Mouse (Mus musculus) gastrocnemius, postnatal 10 days (tissue): Measurements from ENCODE around the gene Pmfbp1. TPM values are rescaled to one million over a fixed set of nuclear protein-coding genes. Genes with fewer than 3 reads are reported as not detected.

Experiments
- DNase-seq: peaks from one replicate; pipeline ENCODE4 v3.0.0; 2021; ENCODE audit warnings: mixed read lengths
- total RNA-seq, 2 experiments: library from RNA; stranded (reverse); gene quantifications; 2 replicates each; pipeline ENCODE4 v1.2.3; 2021

Gene Pmfbp1
- total RNA-seq, 2 experiments from 2014 or later = not detected

- no peak for DNase-seq
These were observed 5.3 kb downstream of the Pmfbp1 start for GRCm38 (mm10) chr8:109499009-109499717.

DNA sequence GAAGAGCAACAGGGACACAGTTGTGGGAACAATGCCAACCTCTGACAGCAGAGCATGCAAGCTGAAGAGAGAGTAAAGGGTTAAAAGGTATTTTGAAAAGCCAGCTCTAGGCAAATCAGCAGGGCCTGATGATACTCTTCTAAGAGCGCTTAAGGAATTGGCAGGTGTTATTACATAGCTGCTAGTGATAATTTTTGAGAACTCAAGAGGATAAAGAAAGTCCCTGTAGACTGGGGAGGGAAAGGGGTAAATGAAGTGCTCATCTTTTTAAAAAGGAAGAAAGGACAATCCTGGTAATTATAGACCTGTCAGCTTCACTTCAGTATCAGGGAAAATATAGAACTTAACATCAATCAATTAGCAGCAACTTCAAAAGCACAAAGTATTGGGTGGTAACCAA, 9.7 kb downstream of the Pmfbp1 start:
- DNase-seq = no peak

GRCm38 (mm10) chr8:109505560-109505959, 11.7 kb downstream of the Pmfbp1 start:
- no peak for DNase-seq

DNA sequence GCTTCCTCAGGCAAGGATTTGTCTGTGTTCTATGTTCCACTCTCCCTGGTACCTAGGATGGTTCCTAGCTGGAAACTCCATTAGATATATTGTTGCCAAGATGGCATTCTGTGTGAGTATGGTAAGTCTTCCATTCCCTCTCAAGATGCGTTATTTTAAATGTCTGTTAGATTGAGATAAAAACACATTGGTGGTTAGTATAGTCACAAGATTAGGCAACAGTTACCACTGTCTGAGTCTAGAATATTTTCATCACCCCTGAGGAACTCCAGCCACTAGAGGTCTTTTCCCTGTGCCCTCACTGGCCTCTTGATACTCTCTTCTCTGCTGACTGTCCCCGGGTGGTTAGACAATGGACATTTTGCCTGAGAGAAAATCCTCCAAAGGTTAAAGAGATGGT, 30.2 kb downstream of the Pmfbp1 start:
- no peak for DNase-seq

DNA sequence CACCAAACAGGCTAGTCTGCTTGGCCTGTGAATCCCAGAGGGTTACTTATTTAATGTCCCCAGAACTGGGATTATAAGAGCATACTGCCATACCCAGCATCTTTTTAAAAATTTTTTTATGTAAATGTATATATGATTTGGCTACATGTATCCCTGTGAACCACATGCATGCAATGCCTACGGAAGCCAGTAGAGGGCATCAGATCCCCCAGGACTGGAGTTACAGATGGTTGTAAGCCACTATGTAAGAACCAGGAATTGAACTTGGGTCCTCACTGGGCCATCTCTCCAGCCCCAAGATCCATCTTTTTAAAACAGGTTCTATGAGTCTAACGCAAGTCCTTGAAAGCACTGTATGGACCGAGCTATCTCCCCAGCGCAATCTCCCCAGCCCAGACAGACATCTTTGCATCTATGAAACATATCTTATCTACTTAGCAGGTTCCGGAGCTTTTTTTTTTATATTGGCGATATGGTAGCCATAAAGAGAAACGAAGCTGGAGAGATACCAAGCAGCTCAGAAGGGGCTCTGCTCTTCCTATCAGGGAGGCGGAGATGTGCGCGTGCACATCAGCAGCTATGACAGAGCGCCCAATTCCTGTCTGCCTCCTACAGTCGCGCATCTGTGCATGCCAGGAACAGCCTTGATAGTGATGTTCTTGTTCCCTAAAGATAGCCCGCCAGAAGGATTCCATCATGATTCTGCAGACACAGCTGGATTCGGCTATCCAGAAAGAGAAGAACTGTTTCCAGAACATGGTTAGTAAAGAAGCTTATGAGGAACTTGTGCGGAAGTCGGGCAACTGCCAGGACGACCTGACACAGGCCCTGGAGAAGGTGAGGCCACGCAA, 41.5 kb downstream of the Pmfbp1 start:
- no peak for DNase-seq

DNA sequence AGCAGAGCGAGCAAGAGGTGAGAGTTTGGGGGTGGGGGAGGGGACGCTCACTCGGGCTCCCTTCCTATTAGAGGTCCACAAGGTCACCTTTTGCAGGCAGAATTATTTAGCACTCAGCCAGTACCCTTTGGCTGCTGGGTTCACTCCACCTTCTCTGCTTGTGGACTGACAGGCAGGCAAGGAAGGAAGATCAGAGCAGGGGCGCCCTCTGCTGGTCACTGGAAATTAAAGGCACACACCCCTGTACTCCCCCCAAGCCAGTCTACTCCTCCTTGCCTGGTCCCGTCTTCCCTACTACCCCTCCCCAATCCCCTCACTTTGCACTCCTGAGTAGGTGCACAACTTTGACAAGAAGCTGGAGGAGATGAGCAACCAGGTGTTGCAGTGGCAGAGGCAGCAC, 42.9 kb downstream of the Pmfbp1 start:
- DNase-seq = peak; percentile 82

DNA sequence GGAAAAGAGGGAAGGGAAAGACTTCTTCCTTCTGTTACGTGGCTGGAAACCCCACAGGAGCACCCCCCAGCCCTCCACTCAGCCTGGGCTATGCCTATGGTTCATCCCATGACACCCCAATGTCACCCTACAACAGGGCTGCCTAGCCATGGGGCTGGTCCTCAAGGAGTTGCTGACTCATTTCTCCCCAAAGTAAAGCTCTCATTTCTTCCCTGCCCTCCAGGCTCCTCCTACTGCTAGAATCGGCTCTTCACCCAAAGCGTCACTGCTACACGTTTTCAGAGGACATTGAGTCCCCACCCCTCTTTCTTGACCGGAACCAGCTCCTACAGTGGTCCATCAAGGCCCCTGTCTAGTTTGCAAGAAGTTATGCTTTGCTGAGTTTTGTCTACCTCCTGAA, 48.3 kb downstream of the Pmfbp1 start:
- no peak for DNase-seq

DNA sequence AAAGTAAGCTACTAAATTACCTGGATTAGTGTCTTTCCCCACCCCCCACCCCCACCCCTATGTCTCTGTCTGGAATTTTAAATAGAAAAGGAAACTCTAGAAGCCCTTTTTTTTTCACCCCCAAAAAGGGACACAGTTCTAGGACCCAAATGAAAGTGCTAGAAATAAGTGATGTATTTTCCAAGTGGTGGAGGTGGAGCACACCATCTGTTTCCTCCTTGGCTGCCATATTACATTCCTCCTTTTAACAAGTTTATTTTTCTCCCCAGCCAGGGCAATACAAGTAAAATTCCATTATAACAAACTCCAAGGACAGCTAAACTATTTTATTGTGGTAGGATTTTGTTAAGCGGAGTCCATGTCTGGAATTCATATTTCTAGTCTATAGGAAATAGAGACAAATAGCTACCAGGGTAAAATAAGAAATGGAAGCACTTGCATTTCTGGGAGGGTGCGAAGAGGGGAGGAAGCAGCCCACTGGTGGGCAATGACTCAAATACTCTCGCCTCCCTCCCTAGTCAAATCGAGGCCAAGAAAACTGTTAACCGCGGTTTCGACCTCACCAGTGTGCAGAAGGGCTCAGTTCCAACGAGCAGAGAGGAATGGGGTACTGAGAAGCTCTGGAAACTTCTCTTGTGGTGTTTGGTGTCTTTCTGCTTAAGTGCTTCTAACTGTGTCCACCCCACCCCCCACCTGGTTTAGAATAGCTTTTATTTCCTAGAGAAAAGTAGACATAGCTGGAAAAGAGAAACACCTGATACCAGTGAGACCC, 49.1 kb downstream of the Pmfbp1 start:
- DNase-seq = no peak

DNA sequence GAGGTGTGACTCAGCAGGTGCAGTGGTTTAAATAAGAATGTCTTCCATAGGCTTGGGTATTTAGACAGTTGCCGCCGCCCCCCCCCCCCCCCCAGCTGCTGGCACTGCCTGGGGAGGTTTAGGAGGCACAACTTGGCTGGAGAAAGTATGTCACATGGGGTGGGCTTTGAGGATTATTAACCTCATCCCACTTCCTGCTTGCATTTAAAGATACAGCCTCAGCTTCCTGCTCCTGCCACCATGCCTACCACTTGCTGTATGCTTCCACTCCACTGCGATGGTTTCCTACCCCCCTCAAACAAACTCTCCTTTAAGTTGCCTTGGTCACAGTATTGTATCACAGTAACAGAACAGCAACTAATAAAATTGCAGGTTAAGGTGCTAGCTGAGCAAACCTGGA, 50.2 kb downstream of the Pmfbp1 start:
- no peak for DNase-seq

GRCm38 (mm10) chr8:109551663-109552062, 57.8 kb downstream of the Pmfbp1 start:
- peak; percentile 26 for DNase-seq

DNA sequence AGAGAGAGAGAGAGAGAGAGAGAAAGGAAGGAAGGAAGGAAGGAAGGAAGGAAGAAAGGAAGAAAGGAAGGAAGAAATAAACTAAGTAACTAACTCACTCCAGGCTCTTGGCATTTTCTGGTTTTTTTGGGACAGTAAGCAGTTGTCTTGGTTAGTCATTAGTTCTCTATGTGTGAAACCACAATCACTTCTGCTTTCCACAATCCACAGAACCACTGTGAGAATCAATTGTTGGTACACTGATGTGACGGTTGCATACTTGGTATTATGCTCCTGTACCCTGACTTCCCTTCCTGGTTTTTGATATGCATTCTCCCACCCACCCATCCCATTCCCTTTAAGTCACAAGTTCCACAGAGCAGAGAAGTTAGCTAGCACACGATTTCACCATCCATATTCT, 70.1 kb downstream of the Pmfbp1 start:
- DNase-seq = no peak

GRCm38 (mm10) chr8:109564766-109565165, 70.9 kb downstream of the Pmfbp1 start:
- no peak for DNase-seq

DNA sequence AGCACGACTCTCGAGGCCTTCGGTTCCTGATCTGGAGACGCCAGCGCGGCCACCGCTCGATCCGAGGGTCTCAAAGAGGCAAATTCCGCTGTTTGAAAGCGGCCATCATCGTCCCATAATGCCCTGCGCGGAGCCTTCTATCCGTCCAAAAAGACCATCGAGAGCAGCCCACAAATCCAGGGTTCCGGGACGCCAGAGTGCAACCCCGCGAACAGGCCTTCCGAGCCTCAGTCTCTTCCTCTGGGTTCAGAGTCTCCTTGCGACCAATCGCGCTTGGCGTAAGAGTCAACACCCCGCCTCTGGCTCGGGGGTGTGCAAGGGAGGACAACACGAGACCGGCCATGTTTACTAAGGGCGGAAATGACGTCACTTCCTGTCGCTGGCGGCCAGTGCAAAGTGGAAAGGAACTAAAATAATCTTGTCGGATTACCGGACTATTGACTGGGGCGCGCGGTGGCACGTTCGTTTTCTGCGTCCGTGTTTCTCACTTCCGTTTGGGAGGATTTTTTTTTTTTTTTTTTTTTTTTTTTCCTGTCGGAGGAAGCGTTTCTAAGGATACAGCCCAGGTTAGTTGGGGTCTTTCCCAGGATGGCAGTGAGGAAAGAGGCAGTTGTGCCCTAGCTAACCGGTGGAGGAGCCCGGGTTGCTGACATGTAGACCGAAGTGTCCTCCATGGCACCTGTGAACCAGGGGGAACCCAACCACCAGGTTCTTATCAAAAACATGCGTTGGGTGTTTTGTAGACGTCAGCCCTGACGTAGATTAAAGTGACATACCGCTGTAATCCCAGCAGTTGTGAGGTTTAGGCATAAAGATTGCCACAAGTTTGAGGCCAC, 71.9 kb downstream of the Pmfbp1 start, which contains the start of the genes Dhx38 and Txnl4b:
Gene Dhx38 (minus strand): TSS at position 364 of the 836 bp plus-strand sequence.
Gene Txnl4b (plus strand): TSS at position 395 of the 836 bp plus-strand sequence.
- peak; percentile 97 for DNase-seq

DNA sequence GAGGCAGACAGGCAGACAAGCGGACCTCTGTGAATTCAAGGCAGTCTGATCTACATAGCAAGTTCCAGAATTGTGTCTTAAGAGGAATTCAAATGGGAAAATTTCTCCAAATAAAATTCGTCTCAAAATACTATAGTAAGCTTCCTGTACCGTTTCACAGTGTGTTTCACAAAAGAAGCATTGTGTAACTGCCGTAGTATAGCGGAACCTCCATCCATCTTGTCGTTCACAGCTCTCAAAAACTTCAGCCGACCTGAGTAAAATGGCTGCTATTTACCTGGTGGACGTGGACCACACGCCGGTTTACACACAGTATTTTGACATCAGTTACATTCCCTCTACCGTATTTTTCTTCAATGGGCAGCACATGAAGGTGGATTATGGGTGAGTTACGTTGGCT, 77.3 kb downstream of the Pmfbp1 start:
- DNase-seq = no peak

DNA sequence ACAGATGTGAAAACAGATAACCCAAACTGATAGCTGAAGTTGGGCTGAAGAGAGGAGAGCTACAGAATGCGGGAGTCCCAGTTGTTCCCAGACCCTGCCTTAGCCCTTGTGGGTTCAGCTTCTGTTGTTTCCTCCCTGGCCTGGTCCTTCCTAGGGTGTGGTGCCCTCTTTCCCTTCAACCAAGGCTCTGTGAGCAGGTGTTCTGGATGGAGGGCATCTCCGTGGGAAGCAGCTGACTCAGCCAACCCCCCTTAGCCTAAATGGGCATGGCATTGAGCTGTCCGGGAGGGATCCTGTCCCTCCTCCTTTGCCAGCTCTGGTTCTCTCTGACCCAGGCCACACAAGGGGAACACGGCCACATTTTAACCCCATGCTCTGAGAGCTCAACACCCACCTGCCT, 82.5 kb downstream of the Pmfbp1 start:
- no peak for DNase-seq

DNA sequence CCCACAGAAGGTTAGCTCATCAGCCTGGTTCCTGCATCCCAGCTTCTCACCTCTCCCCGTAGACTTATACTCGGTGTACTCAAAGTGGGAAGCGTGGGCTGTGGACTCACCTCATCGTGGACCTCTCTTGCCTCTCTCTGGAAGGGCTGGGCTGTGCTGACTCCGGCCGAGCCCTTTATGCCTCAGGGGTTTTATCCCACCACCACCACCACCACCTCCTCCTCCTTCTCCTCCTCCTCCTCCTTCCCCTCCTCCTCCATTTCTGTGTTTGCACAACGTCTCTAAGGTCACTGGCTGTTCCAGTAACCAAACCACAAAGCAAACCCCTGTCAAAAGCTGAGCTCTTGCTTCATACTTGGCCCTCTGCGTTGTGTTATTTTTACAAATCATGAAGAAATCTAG, 85.1 kb downstream of the Pmfbp1 start, which contains the start of gene Hp:
Gene Hp (minus strand): TSS at position 273 of the 402 bp plus-strand sequence.
- DNase-seq = no peak

DNA sequence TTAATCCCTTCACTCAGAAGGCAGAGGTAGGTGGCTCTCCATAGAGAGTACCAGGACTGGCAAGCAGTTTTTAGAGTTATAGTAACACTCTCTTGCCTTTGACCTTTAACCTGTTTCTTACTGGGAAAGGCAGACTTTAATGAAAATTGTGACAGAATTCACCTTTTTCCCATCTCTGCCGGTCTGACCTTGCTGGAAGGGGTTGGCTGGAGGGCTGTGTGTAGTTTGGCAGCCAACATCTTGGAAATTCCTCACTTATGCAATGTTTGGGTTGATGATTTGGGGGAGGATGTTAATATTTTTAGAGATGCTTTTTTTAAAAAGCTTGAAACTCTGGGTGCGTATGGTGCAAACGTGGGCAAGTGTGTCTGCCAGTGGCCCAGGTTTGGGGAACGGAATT, 90.5 kb downstream of the Pmfbp1 start:
- no peak for DNase-seq

DNA sequence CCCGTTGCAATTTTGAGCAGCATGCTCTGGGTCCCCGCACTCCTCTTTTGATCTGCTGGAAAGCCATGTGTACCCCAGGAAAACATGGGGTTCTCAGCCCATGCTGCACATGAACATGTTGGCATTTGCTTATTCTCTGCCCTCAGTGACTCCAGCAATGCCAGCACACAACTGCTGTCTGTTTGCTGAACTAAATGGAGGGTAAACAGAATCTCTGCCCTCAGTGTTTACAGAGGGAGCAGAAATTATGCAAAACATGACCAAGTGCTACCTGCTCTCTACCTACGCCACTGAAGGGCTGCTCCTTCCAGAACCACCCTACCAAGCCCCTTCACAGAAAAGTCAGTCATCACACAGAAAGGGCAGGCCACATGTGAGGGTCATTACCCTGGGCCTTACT, 91.0 kb downstream of the Pmfbp1 start:
- no peak for DNase-seq

DNA sequence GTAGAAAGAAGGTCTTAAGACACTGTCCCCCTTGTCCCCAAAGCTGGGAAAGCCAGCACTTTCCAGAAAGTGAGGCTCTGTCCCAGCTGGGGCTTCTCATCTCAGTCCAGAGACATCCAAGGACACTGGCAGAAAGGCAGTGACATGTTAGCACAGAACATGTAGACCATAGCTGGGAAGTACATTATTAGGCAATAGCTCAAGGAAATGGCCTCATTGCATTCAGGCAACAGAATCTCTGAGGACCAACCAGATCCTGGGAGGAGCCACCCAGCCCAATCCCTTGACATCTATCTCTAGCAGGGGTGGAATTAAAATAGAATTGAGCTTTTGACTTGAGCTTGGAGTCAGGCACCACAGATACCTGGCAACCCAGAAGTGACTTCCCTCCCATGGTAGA, 91.8 kb downstream of the Pmfbp1 start:
- no peak for DNase-seq

- no peak for DNase-seq
These were observed 93.2 kb downstream of the Pmfbp1 start for GRCm38 (mm10) chr8:109586972-109587504.

GRCm38 (mm10) chr8:109590901-109591300, 97.1 kb downstream of the Pmfbp1 start:
- DNase-seq = no peak
